Mouse (Mus musculus) megakaryocyte, adult 5-6 weeks (primary cell): ENCODE results near the gene Mpo. TPM values are rescaled to one million over a fixed set of nuclear protein-coding genes. Genes with fewer than 3 reads are reported as not detected.

Source experiments
- total RNA-seq, 2 experiments: library from RNA; stranded (forward) in 1 of 2; stranded (reverse) in 1 of 2; fragments of 153-499, 151-499 nt in 1 of 2; fragments of 221-1000, 200-1000 nt in 1 of 2; gene quantifications; 2 replicates each; pipeline versions ENCODE4 v1.2.3 to v1.2.4; 2015 to 2017

Mpo gene
- total RNA-seq, 2 experiments from 2014 or later, result 235 to 284 TPM

Other genes starting within 250 kb of the Mpo start
- not detected in 2 replicates for gene Gm11492, start 226.9 kb upstream of the Mpo start, total RNA-seq (2015)
- not detected in 2 replicates for gene Gm11492, start 226.9 kb upstream of the Mpo start, total RNA-seq (2017)
- gene Sept4, start 224.7 kb upstream of the Mpo start, total RNA-seq (2015), result 1.0 TPM in 1 of 2 replicates, not detected in the other
- gene Sept4, start 224.7 kb upstream of the Mpo start, total RNA-seq (2017), result 0.26 and 4.6 TPM in 2 replicates
- 14.6 and 18.2 TPM in 2 replicates for gene Mtmr4, start 201.4 kb upstream of the Mpo start, total RNA-seq (2015)
- 25.9 and 28.1 TPM in 2 replicates for gene Mtmr4, start 201.4 kb upstream of the Mpo start, total RNA-seq (2017)
- gene Hsf5, start 176.4 kb upstream of the Mpo start, total RNA-seq (2015), result 0.09 TPM in 1 of 2 replicates, not detected in the other
- 0.07 TPM in 1 of 2 replicates, not detected in the other for gene Hsf5, start 176.4 kb upstream of the Mpo start, total RNA-seq (2017)
- gene Rnf43, start 130.9 kb upstream of the Mpo start, total RNA-seq (2015), result 3.3 and 4.0 TPM in 2 replicates
- 3.4 and 8.6 TPM in 2 replicates for gene Rnf43, start 130.9 kb upstream of the Mpo start, total RNA-seq (2017)
- gene Supt4a, start 56.0 kb upstream of the Mpo start, total RNA-seq (2015), result 200 and 205 TPM in 2 replicates
- gene Supt4a, start 56.0 kb upstream of the Mpo start, total RNA-seq (2017), result 58.9 and 59.0 TPM in 2 replicates
- gene Tspoap1, start 33.0 kb upstream of the Mpo start, total RNA-seq (2015), result 5.4 and 8.0 TPM in 2 replicates
- gene Tspoap1, start 33.0 kb upstream of the Mpo start, total RNA-seq (2017), result 6.1 and 8.6 TPM in 2 replicates
- gene Lpo, start 34.7 kb downstream of the Mpo start, total RNA-seq (2015), result not detected in 2 replicates
- gene Lpo, start 34.7 kb downstream of the Mpo start, total RNA-seq (2017), result not detected in 2 replicates
- gene Mks1, start 59.6 kb downstream of the Mpo start, total RNA-seq (2015), result 2.8 and 4.8 TPM in 2 replicates
- 2.6 and 5.0 TPM in 2 replicates for gene Mks1, start 59.6 kb downstream of the Mpo start, total RNA-seq (2017)
- gene Epx, start 82.0 kb downstream of the Mpo start, total RNA-seq (2015), result 2.9 and 6.0 TPM in 2 replicates
- 16.3 and 19.6 TPM in 2 replicates for gene Epx, start 82.0 kb downstream of the Mpo start, total RNA-seq (2017)
- gene Olfr462, start 98.7 kb downstream of the Mpo start, total RNA-seq (2015), result not detected in 2 replicates
- gene Olfr462, start 98.7 kb downstream of the Mpo start, total RNA-seq (2017), result not detected in 2 replicates
- gene Olfr463, start 103.8 kb downstream of the Mpo start, total RNA-seq (2015), result not detected in 2 replicates
- gene Olfr463, start 103.8 kb downstream of the Mpo start, total RNA-seq (2017), result not detected in 2 replicates
- gene Olfr464, start 127.4 kb downstream of the Mpo start, total RNA-seq (2015), result not detected in 2 replicates
- not detected in 2 replicates for gene Olfr464, start 127.4 kb downstream of the Mpo start, total RNA-seq (2017)
- 6.8 and 8.1 TPM in 2 replicates for gene Dynll2, start 194.0 kb downstream of the Mpo start, total RNA-seq (2015)
- gene Dynll2, start 194.0 kb downstream of the Mpo start, total RNA-seq (2017), result 4.4 and 8.8 TPM in 2 replicates